Mouse (Mus musculus) small intestine, adult 2 months (tissue): ENCODE data around the gene Cntn4.

ENCODE experiments used
- CTCF ChIP-seq: fragments of 200-500 bp; IDR thresholded peaks from 2 replicates; pipeline ENCODE4 v1.5.1; 2012; ENCODE audit warnings: low read depth, mild to moderate bottlenecking, control low read depth, inconsistent platforms, low read length, moderate library complexity, mixed read lengths; ENCODE audit not compliant: insufficient replicate concordance, insufficient read length; ENCODE audit errors: extremely low read depth
- POLR2A ChIP-seq: fragments of 200-500 bp; IDR thresholded peaks from 2 replicates; pipeline ENCODE4 v1.6.1; 2012; ENCODE audit warnings: low read depth, mild to moderate bottlenecking, control low read depth, inconsistent platforms, low read length, moderate library complexity

GRCm38 (mm10) chr6:105780616-105781015 is 103.2 kb downstream of the Cntn4 start:
- no peak for TF ChIP-seq CTCF
- TF ChIP-seq POLR2A: no peak
